Mouse (Mus musculus) left cerebral cortex, postnatal 10 days (tissue): ENCODE measurements at regions not wholly inside any gene's neighbourhood (a gene's known extent, or its start where the extent isn't known, plus 50 kb on each side); places are given as distances from the start of the nearest gene placed in this dataset.

ENCODE experiments used
- DNase-seq, 2 experiments: peaks; one replicate each; pipeline ENCODE4 v3.0.0; 2021 to 2022; ENCODE audit warnings: low spot score in 2 of 2, mixed read lengths in 1 of 2; ENCODE audit errors: extremely low spot score in 1 of 2
- intact Hi-C: fragments of 180-260 bp; cut with DNase I; formaldehyde crosslinking; loops from one replicate; pipeline ENCODE4 v1.15.1; 2025

- intact Hi-C loops: no loop called here
- no peak for DNase-seq
Measured at GRCm38 (mm10) chr2:34111286-34111685, 223.5 kb upstream of the Mvb12b start.

- intact Hi-C loops: no loop called here
- no peak for DNase-seq
Measured at GRCm38 (mm10) chr2:34110582-34110981, 222.8 kb upstream of the Mvb12b start.

GRCm38 (mm10) chr2:34107566-34108303, 220.0 kb upstream of the Mvb12b start:
- intact Hi-C loops: no loop called here
- peak in 1 of 2 experiments; percentile 56 for DNase-seq

GRCm38 (mm10) chr2:34106837-34107565, 219.3 kb upstream of the Mvb12b start:
- DNase-seq: no peak
- intact Hi-C loops: no loop called here

- DNase-seq: no peak
- intact Hi-C loops: no loop called here
Measured at GRCm38 (mm10) chr2:34106245-34106644, 218.5 kb upstream of the Mvb12b start.

- no peak for DNase-seq
- intact Hi-C loops: no loop called here
Measured at GRCm38 (mm10) chr2:34105271-34106051, 217.7 kb upstream of the Mvb12b start.

- DNase-seq: no peak
Measured at GRCm38 (mm10) chr2:34098004-34098547, 210.3 kb upstream of the Mvb12b start.

GRCm38 (mm10) chr2:34096561-34096960, 208.8 kb upstream of the Mvb12b start:
- no peak for DNase-seq
- intact Hi-C loops: no loop called here

More at GRCm38 (mm10) chr2:34098004-34098547, 210.3 kb upstream of the Mvb12b start:
- intact Hi-C loops: no loop called here

- DNase-seq: no peak
- intact Hi-C loops: no loop called here
Measured at GRCm38 (mm10) chr2:34088832-34089231, 201.1 kb upstream of the Mvb12b start.

- peak; percentile 49 to 75 for DNase-seq
- intact Hi-C loops: no loop called here
Measured at GRCm38 (mm10) chr2:34086130-34086529, 198.4 kb upstream of the Mvb12b start.

GRCm38 (mm10) chr2:34084513-34084912, 196.8 kb upstream of the Mvb12b start:
- intact Hi-C loops: no loop called here
- no peak for DNase-seq

- no peak for DNase-seq
- intact Hi-C loops: no loop called here
Measured at GRCm38 (mm10) chr2:34082486-34082885, 194.7 kb upstream of the Mvb12b start.

GRCm38 (mm10) chr2:34080176-34080575, 192.4 kb upstream of the Mvb12b start:
- intact Hi-C loops: no loop called here
- no peak for DNase-seq

- DNase-seq: no peak
- intact Hi-C loops: no loop called here
Measured at GRCm38 (mm10) chr2:34079282-34079681, 191.5 kb upstream of the Mvb12b start.

GRCm38 (mm10) chr2:34078875-34079262, 191.1 kb upstream of the Mvb12b start:
- intact Hi-C loops: no loop called here

GRCm38 (mm10) chr2:34078248-34078874, 190.6 kb upstream of the Mvb12b start:
- no peak for DNase-seq
- intact Hi-C loops: no loop called here

More at GRCm38 (mm10) chr2:34078875-34079262, 191.1 kb upstream of the Mvb12b start:
- DNase-seq: no peak

- intact Hi-C loops: no loop called here
- no peak for DNase-seq
Measured at GRCm38 (mm10) chr2:34076346-34076745, 188.6 kb upstream of the Mvb12b start.

- intact Hi-C loops: no loop called here
- no peak for DNase-seq
Measured at GRCm38 (mm10) chr2:34074066-34074465, 186.3 kb upstream of the Mvb12b start.

GRCm38 (mm10) chr2:34065592-34065991, 177.8 kb upstream of the Mvb12b start:
- peak in 1 of 2 experiments; percentile 8 for DNase-seq
- intact Hi-C loops: no loop called here
